Mouse (Mus musculus): ENCODE results near the gene Efna5. TPM values are rescaled to one million over a fixed set of nuclear protein-coding genes. Genes with fewer than 3 reads are reported as not detected.

Gene Efna5
- polyA plus RNA-seq, 3 experiments from 2014 or later: 0.13 TPM; not detected in 1

GRCm38 (mm10) chr17:62598716-62599490 is 282.2 kb downstream of the Efna5 start:
- no peak for ATAC-seq

GRCm38 (mm10) chr17:62592436-62593074 is 288.6 kb downstream of the Efna5 start:
- no peak for ATAC-seq

- ATAC-seq: no peak
These were observed 289.3 kb downstream of the Efna5 start for GRCm38 (mm10) chr17:62591581-62592435.

GRCm38 (mm10) chr17:62590685-62591460 is 290.2 kb downstream of the Efna5 start:
- ATAC-seq: no peak

- ATAC-seq: no peak
These were observed 301.0 kb downstream of the Efna5 start for GRCm38 (mm10) chr17:62580127-62580526.

- ATAC-seq: no peak
These were observed 301.5 kb downstream of the Efna5 start for GRCm38 (mm10) chr17:62579618-62580017.

- no peak for ATAC-seq
These were observed 306.4 kb downstream of the Efna5 start for GRCm38 (mm10) chr17:62574499-62575265.

GRCm38 (mm10) chr17:62570101-62570500 is 311.0 kb downstream of the Efna5 start:
- ATAC-seq: no peak

GRCm38 (mm10) chr17:62568019-62568418 is 313.1 kb downstream of the Efna5 start:
- no peak for ATAC-seq

- ATAC-seq: no peak
These were observed 315.5 kb downstream of the Efna5 start for GRCm38 (mm10) chr17:62565632-62566031.

GRCm38 (mm10) chr17:62562439-62562838 is 318.7 kb downstream of the Efna5 start:
- ATAC-seq: no peak

- ATAC-seq: no peak
These were observed 323.9 kb downstream of the Efna5 start for GRCm38 (mm10) chr17:62557215-62557614.

Measured in inflammation-experienced regulatory T-cells, adult 6 months (primary cell).